Mouse (Mus musculus): Measurements from ENCODE around the gene Defb11. TPM values are rescaled to one million over a fixed set of nuclear protein-coding genes. Genes with fewer than 3 reads are reported as not detected.
"Not testable (repeated sequence)": the region's sequence is repeated elsewhere in the genome, so short reads cannot be mapped to it uniquely, and the experiment has no call there.

Defb11 gene
- polyA plus RNA-seq, 2 experiments = not detected

DNA sequence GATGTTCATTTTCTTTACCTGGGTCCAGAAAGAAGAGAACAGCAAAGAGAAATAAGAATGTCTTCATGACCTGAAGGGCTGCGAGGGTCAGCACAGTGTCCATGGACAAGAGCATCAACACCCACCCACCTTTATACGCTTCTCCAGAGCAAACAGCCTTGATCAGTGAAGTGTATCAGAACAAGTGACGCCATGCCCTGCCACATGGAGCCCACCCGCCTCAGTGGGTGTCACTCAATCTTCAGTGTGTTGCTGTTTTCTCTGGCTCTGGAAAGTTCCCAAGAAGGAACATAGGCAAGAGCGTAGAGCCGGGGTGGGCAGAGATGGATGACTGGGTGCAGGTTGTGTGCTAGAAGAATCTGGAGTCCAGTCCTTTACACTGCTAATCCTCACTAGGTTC lies 26.4 kb upstream of the Defb11 start, which contains the start of gene Defb15:
Gene Defb15 (minus strand): TSS at position 101 of the 400 bp plus-strand sequence.
- Histone ChIP-seq H3K27me3 (ENCODE audit: control insufficient read depth, insufficient read depth, low read length) (no peaks in the 10 kb centered on the region), H3K4me3 (ENCODE audit: insufficient read depth in 1 of 2, low read depth in 2 of 2, low read length in 2 of 2) (no peak within 1 kb of the TSS), H3K9me3 (ENCODE audit: control insufficient read depth, low read length) (no peaks in the 10 kb centered on the region), H3K36me3 (replicated peaks; ENCODE audit: control insufficient read depth, insufficient read depth, low read depth) (no peaks in the 10 kb centered on the region), H3K27ac (no peak within 1 kb of the TSS), H3K4me1 (replicated peaks; ENCODE audit: control insufficient read depth in 2 of 2, insufficient read depth in 2 of 2, low read length in 1 of 2) (no peaks in the 10 kb centered on the region), H3K4me2 (ENCODE audit: low read depth) (no peak within 1 kb of the TSS), H3K9ac (replicated peaks) (no peak within 1 kb of the TSS)
- DNase-seq (ENCODE audit: low read depth in 3 of 3, low spot score in 3 of 3) (no peak), ATAC-seq (ENCODE audit: insufficient read depth) (no peak)
- 73% methylated on average over 6 of the region's 6 CpGs for WGBS (ENCODE audit: insufficient replicate concordance)
- no peak for TF ChIP-seq CTCF (IDR thresholded peaks at IDR 0.05; ENCODE audit: low read depth)

- DNase-seq (ENCODE audit: low read depth in 3 of 3, low spot score in 3 of 3); H3K4me2 ChIP-seq (ENCODE audit: low read depth); H3K9me3 ChIP-seq (ENCODE audit: control insufficient read depth, low read length); H3K4me3 ChIP-seq (ENCODE audit: insufficient read depth in 1 of 2, low read depth in 2 of 2, low read length in 2 of 2); H3K27ac ChIP-seq; ATAC-seq (ENCODE audit: insufficient read depth); H3K36me3 ChIP-seq (replicated peaks; ENCODE audit: control insufficient read depth, insufficient read depth, low read depth); H3K27me3 ChIP-seq (ENCODE audit: control insufficient read depth, insufficient read depth, low read length); H3K4me1 ChIP-seq (replicated peaks; ENCODE audit: control insufficient read depth in 2 of 2, insufficient read depth in 2 of 2, low read length in 1 of 2); H3K9ac ChIP-seq (replicated peaks): not testable (repeated sequence)
- 53% methylated on average over 3 of the region's 3 CpGs for WGBS (ENCODE audit: insufficient replicate concordance)
Observed at GRCm38 (mm10) chr8:21930754-21931153, 24.5 kb upstream of the Defb11 start.

- no peak overlapping the region for H3K9ac ChIP-seq (replicated peaks)
- WGBS (ENCODE audit: insufficient replicate concordance) = 71% methylated on average over 3 of the region's 3 CpGs
- no peaks in the 10 kb centered on the region for H3K27me3 ChIP-seq (ENCODE audit: control insufficient read depth, insufficient read depth, low read length)
- no peaks in the 10 kb centered on the region for H3K9me3 ChIP-seq (ENCODE audit: control insufficient read depth, low read length)
- no peaks in the 10 kb centered on the region for H3K36me3 ChIP-seq (replicated peaks; ENCODE audit: control insufficient read depth, insufficient read depth, low read depth)
- no peak overlapping the region for H3K4me3 ChIP-seq (ENCODE audit: insufficient read depth in 1 of 2, low read depth in 2 of 2, low read length in 2 of 2)
- no peak overlapping the region for H3K4me2 ChIP-seq (ENCODE audit: low read depth)
- DNase-seq (ENCODE audit: low read depth in 3 of 3, low spot score in 3 of 3) = no peak
- H3K4me1 ChIP-seq (replicated peaks; ENCODE audit: control insufficient read depth in 2 of 2, insufficient read depth in 2 of 2, low read length in 1 of 2) = no peaks in the 10 kb centered on the region
- no peak for TF ChIP-seq EP300 (IDR thresholded peaks at IDR 0.05; ENCODE audit: low read depth)
- no peak for TF ChIP-seq CTCF (IDR thresholded peaks at IDR 0.05; ENCODE audit: low read depth)
- ATAC-seq (ENCODE audit: insufficient read depth) = no peak
- no peak overlapping the region for H3K27ac ChIP-seq
Observed at GRCm38 (mm10) chr8:21915625-21916024, 9.4 kb upstream of the Defb11 start.

DNA sequence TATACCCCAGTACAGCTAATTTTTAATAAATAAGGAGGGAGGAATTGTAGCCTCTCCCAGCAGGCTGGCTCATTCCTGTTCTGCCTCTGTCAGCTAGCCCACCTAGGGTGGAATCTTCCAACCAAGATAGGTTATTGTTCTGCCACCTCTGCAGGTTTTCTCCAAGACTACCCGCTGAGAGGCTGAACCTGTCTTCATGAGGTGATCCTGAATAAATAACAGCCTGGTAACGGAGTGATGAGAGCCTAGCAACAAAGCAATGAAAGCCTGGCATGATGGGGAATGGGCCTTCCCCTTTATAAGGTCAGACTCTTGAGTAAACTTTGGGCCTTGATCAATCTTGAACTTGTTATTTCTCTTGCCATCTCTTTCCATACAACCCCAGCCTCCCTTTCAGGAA lies 6.3 kb upstream of the Defb11 start:
- Histone ChIP-seq H3K36me3 (replicated peaks; ENCODE audit: control insufficient read depth, insufficient read depth, low read depth) (no peaks in the 10 kb centered on the region), H3K9ac (replicated peaks) (no peak overlapping the region), H3K4me3 (ENCODE audit: insufficient read depth in 1 of 2, low read depth in 2 of 2, low read length in 2 of 2) (no peak overlapping the region), H3K9me3 (ENCODE audit: control insufficient read depth, low read length) (no peaks in the 10 kb centered on the region), H3K4me1 (replicated peaks; ENCODE audit: control insufficient read depth in 2 of 2, insufficient read depth in 2 of 2, low read length in 1 of 2) (no peaks in the 10 kb centered on the region), H3K27ac (no peak overlapping the region), H3K27me3 (ENCODE audit: control insufficient read depth, insufficient read depth, low read length) (no peaks in the 10 kb centered on the region), H3K4me2 (ENCODE audit: low read depth) (no peak overlapping the region)
- DNase-seq (ENCODE audit: low read depth in 3 of 3, low spot score in 3 of 3) = no peak
- 20% methylated on average over 2 of the region's 2 CpGs for WGBS (ENCODE audit: insufficient replicate concordance)
- ATAC-seq (ENCODE audit: insufficient read depth) = no peak
- TF ChIP-seq CTCF (IDR thresholded peaks at IDR 0.05; ENCODE audit: low read depth) = no peak
- TF ChIP-seq EP300 (IDR thresholded peaks at IDR 0.05; ENCODE audit: low read depth) = no peak

DNA sequence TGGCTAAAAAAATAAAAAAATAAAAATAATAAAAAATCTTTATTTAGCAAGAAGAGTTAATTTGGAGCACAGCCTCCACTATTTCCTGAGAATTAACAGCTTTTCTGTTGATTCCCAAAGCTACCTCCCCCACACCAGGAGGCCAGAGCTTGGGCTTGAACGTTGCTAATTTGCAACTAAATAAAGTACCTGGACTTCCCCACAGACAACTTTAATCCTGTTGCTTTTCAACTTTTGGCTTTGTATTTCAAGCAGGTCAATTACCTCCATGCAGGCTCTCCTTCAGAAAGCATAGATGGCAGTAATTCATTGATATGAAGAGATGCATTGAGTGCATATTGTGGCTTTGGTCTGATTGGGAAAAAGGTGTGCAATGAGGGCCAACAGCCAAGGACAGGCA lies 5.7 kb upstream of the Defb11 start:
- no peak for TF ChIP-seq EP300 (IDR thresholded peaks at IDR 0.05; ENCODE audit: low read depth)
- no peak for TF ChIP-seq CTCF (IDR thresholded peaks at IDR 0.05; ENCODE audit: low read depth)
- Histone ChIP-seq H3K27ac (no peak overlapping the region), H3K36me3 (replicated peaks; ENCODE audit: control insufficient read depth, insufficient read depth, low read depth) (no peaks in the 10 kb centered on the region), H3K9me3 (ENCODE audit: control insufficient read depth, low read length) (no peaks in the 10 kb centered on the region), H3K4me1 (replicated peaks; ENCODE audit: control insufficient read depth in 2 of 2, insufficient read depth in 2 of 2, low read length in 1 of 2) (no peaks in the 10 kb centered on the region), H3K4me3 (ENCODE audit: insufficient read depth in 1 of 2, low read depth in 2 of 2, low read length in 2 of 2) (no peak overlapping the region), H3K27me3 (ENCODE audit: control insufficient read depth, insufficient read depth, low read length) (no peaks in the 10 kb centered on the region), H3K4me2 (ENCODE audit: low read depth) (no peak overlapping the region), H3K9ac (replicated peaks) (no peak overlapping the region)
- no peak for ATAC-seq (ENCODE audit: insufficient read depth)
- no peak for DNase-seq (ENCODE audit: low read depth in 3 of 3, low spot score in 3 of 3)
- 13% methylated on average over 1 of the region's 1 CpGs for whole genome bisulfite sequencing (ENCODE audit: insufficient replicate concordance)

DNA sequence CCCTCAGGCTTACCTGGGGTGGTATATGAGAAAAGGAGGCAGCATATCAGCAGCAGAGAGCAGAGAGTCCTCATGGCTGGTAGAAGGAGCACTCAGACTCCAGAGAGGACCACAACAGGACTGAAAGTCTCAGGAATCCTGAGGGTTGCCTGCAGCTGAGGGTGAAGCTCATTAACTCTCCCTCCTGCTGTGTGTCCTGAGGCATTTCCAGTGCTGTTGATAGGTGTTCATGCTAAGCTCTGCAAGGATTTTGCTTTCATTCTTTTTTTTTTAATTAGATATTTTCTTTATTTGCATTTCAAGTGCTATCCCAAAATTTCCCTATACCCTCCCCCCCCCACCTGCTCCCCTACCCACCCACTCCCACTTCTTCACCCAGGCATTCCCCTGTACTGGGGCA lies 20.9 kb downstream of the Defb11 start, which contains the start of gene Defb9:
Gene Defb9 (minus strand): TSS at position 101 of the 400 bp plus-strand sequence.
- not testable (repeated sequence) for H3K4me3 ChIP-seq (ENCODE audit: insufficient read depth in 1 of 2, low read depth in 2 of 2, low read length in 2 of 2); H3K36me3 ChIP-seq (replicated peaks; ENCODE audit: control insufficient read depth, insufficient read depth, low read depth); H3K4me2 ChIP-seq (ENCODE audit: low read depth); H3K4me1 ChIP-seq (replicated peaks; ENCODE audit: control insufficient read depth in 2 of 2, insufficient read depth in 2 of 2, low read length in 1 of 2); H3K9me3 ChIP-seq (ENCODE audit: control insufficient read depth, low read length); DNase-seq (ENCODE audit: low read depth in 3 of 3, low spot score in 3 of 3); H3K9ac ChIP-seq (replicated peaks); H3K27ac ChIP-seq; ATAC-seq (ENCODE audit: insufficient read depth); H3K27me3 ChIP-seq (ENCODE audit: control insufficient read depth, insufficient read depth, low read length)

DNA sequence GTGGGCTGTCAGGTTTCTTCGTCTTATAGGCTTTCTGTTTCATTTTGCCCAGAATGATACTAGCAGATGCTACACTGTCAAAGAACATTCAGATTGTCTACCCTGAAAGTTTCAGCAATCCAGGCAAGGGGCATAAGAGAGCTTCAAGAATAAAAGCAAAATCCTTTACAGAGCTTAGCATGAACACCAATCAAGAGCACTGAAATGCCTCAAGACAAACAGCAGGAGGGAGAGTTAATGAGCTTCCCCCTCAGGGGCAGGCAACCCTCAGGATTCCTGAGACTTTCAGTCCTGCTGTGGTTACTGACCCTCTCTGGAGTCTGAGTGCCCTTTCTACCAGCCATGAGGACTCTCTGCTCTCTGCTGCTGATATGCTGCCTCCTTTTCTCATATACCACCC lies 47.6 kb downstream of the Defb11 start, which contains the start of gene Defb10:
Gene Defb10 (plus strand): TSS at position 316 of the 400 bp plus-strand sequence.
- not testable (repeated sequence) for H3K27me3 ChIP-seq (ENCODE audit: control insufficient read depth, insufficient read depth, low read length); H3K9me3 ChIP-seq (ENCODE audit: control insufficient read depth, low read length); DNase-seq (ENCODE audit: low read depth in 3 of 3, low spot score in 3 of 3); H3K36me3 ChIP-seq (replicated peaks; ENCODE audit: control insufficient read depth, insufficient read depth, low read depth); H3K4me1 ChIP-seq (replicated peaks; ENCODE audit: control insufficient read depth in 2 of 2, insufficient read depth in 2 of 2, low read length in 1 of 2); H3K9ac ChIP-seq (replicated peaks); H3K27ac ChIP-seq; H3K4me2 ChIP-seq (ENCODE audit: low read depth); ATAC-seq (ENCODE audit: insufficient read depth); H3K4me3 ChIP-seq (ENCODE audit: insufficient read depth in 1 of 2, low read depth in 2 of 2, low read length in 2 of 2)
- 31% methylated on average over 1 of the region's 1 CpGs for WGBS (ENCODE audit: insufficient replicate concordance)

All from liver, embryonic 14.5 days (tissue).